Comparison of ENCODE assay signal across 21 mouse cellular contexts in genomic region chr13:69528531-69528930, GRCm38 (mm10). TPM values are rescaled to one million over a fixed set of nuclear protein-coding genes. Genes with fewer than 3 reads are reported as not detected.
DNase-seq lines count a peak whose midpoint lies in the region; ATAC-seq and TF ChIP-seq lines count a peak whose summit lies in the region.
"Had no signal": no experiment of that assay in that cellular context is flagged by ENCODE, and none has a peak within 500 bp of the region (broad histone marks: within the 10 kb centered on the region; RNA-seq: fewer than 3 reads in every experiment).

No protein-coding gene starts in this region.

- 65% methylated on average over 7 of the region's 7 CpGs for WGBS in cerebellum, adult 2 months
- WGBS in kidney, adult 2 months = 56% methylated on average over 7 of the region's 7 CpGs

- TF ChIP-seq CTCF in cerebellum, adult 2 months (IDR thresholded peaks at IDR 0.05; ENCODE audit: borderline replicate concordance, insufficient read depth, low read depth, low read length) = no peak
- TF ChIP-seq CTCF in kidney, adult 2 months (conservative IDR thresholded peaks at IDR 0.05; ENCODE audit: insufficient read depth, insufficient read length, low read depth, low read length) = no peak
- TF ChIP-seq CTCF in layer of hippocampus, adult 2 months (conservative IDR thresholded peaks at IDR 0.05) = no peak

- no peaks in the 10 kb centered on the region for H3K36me3 ChIP-seq in kidney, adult 2 months (ENCODE audit: control insufficient read depth, insufficient read depth, low read length)
- H3K36me3 ChIP-seq in megakaryocyte, embryonic 14.5 days (replicated peaks; ENCODE audit: low read length) = peaks cover 31% of the 10 kb centered on the region
- H3K36me3 ChIP-seq: forebrain, embryonic 15.5 days; heart, embryonic 15.5 days had no signal

- H3K27me3 ChIP-seq in cerebellum, adult 2 months (ENCODE audit: control insufficient read depth, insufficient read depth, low read length) = no peaks in the 10 kb centered on the region
- no peaks in the 10 kb centered on the region for H3K27me3 ChIP-seq in kidney, adult 2 months (replicated peaks; ENCODE audit: control insufficient read depth, insufficient read depth, low read length)
- no peaks in the 10 kb centered on the region for H3K27me3 ChIP-seq in megakaryocyte, embryonic 14.5 days (replicated peaks)
- H3K27me3 ChIP-seq: embryonic facial prominence, embryonic 12.5 days; forebrain, embryonic 15.5 days; heart, embryonic 15.5 days had no signal

- H3K27ac ChIP-seq in cerebellum, adult 2 months (ENCODE audit: insufficient read depth, low read length) = peak overlapping the region; percentile 2; the same call in 1 of the 2 replicates
- 0 out of 2 replicates have a peak overlapping the region, but pooled peaks have one; percentile 6 for H3K27ac ChIP-seq in kidney, adult 2 months (ENCODE audit: insufficient read depth, low read depth, low read length)
- H3K27ac ChIP-seq in layer of hippocampus, adult 2 months = 0 out of 2 replicates have a peak overlapping the region, but pooled peaks have one; percentile 7
- H3K27ac ChIP-seq: embryonic facial prominence, embryonic 12.5 days; forebrain, embryonic 15.5 days; heart, embryonic 15.5 days had no signal

- H3K9me3 ChIP-seq in megakaryocyte, embryonic 14.5 days = no peaks in the 10 kb centered on the region
- H3K9me3 ChIP-seq: embryonic facial prominence, embryonic 12.5 days; forebrain, embryonic 15.5 days; G1E; heart, embryonic 15.5 days had no signal

- TF ChIP-seq POLR2A in cerebellum, adult 2 months (IDR thresholded peaks at IDR 0.05; ENCODE audit: borderline replicate concordance, insufficient read depth, low read length) = no peak
- no peak for TF ChIP-seq POLR2A in kidney, adult 2 months (IDR thresholded peaks at IDR 0.05; ENCODE audit: low read depth, low read length)

- peaks cover 57% of the 10 kb centered on the region for H3K4me1 ChIP-seq in cerebellum, adult 2 months (ENCODE audit: control insufficient read depth, insufficient read depth, low read length)
- peaks cover 50% of the 10 kb centered on the region for H3K4me1 ChIP-seq in kidney, adult 2 months (ENCODE audit: control insufficient read depth, insufficient read depth, low read length)
- peaks cover 85% of the 10 kb centered on the region for H3K4me1 ChIP-seq in megakaryocyte, embryonic 14.5 days

- DNase-seq in cerebellum, adult 2 months = no peak
- no peak for DNase-seq in cerebellum, adult 11 months
- DNase-seq in kidney, adult 2 months = peak; percentile 65
- no peak for DNase-seq in kidney, postnatal 14 days
- DNase-seq in layer of hippocampus, adult 2 months (ENCODE audit: low spot score in 2 of 2) = no peak
- DNase-seq in layer of hippocampus, adult 9-11 months = no peak
- DNase-seq: adrenal gland, adult 8-10 months; adrenal gland, postnatal 36 days; B cell, adult 2 months; cerebellum, adult 9-10 months; cerebellum, postnatal 25 days; gastrocnemius, postnatal 36 days; heart, adult 18-20 months; heart, postnatal 14 days had no signal

- H3K4me3 ChIP-seq in cerebellum, adult 2 months (replicated peaks; ENCODE audit: insufficient read depth, low read depth, low read length) = no peak overlapping the region
- H3K4me3 ChIP-seq in kidney, adult 2 months (ENCODE audit: insufficient read depth, low read depth, low read length) = no peak overlapping the region
- H3K4me3 ChIP-seq in layer of hippocampus, adult 2 months = no peak overlapping the region
- peak overlapping the region; percentile 64 for H3K4me3 ChIP-seq in megakaryocyte, embryonic 14.5 days (replicated peaks)
- H3K4me3 ChIP-seq: embryonic facial prominence, embryonic 12.5 days; forebrain, embryonic 15.5 days; heart, embryonic 15.5 days had no signal

- no peak for ATAC-seq in megakaryocyte, adult 5-6 weeks (ENCODE audit: poor library complexity, severe bottlenecking)
- ATAC-seq: CD4-positive, CD25-positive, alpha-beta regulatory T cell, adult 4 months; forebrain, embryonic 15.5 days had no signal

RNA-seq across cellular contexts. Expression of gene Nsun2, which starts 5.0 kb away (rescaled TPM):
- 67.1 and 68.8 TPM in 2 replicates for polyA plus RNA-seq in cerebellum, adult 2 months (2012; rRNA removed)
- 47.9 and 51.6 TPM in 2 replicates for polyA plus RNA-seq in kidney, adult 2 months (2012; rRNA removed)
- total RNA-seq in layer of hippocampus, adult 2 months (2021) = 10 to 100 TPM; 99.2 to 99.8 TPM
- polyA plus RNA-seq in megakaryocyte, embryonic 14.5 days (2012; ENCODE audit: insufficient read depth, low replicate concordance) = 3.8 and 18.8 TPM in 2 replicates
- 32.6 and 33.9 TPM in 2 replicates for total RNA-seq in megakaryocyte, adult 5-6 weeks (2015)
- 61.7 and 76.5 TPM in 2 replicates for total RNA-seq in megakaryocyte, adult 5-6 weeks (2017)

RNA-seq across cellular contexts. Expression of gene Tent4a, which starts 5.9 kb away (rescaled TPM):
- 26.2 and 27.4 TPM in 2 replicates for polyA plus RNA-seq in cerebellum, adult 2 months (2012; rRNA removed)
- polyA plus RNA-seq in kidney, adult 2 months (2012; rRNA removed) = 15.8 and 16.7 TPM in 2 replicates
- 10 to 100 TPM; 44.0 to 46.4 TPM for total RNA-seq in layer of hippocampus, adult 2 months (2021)
- polyA plus RNA-seq in megakaryocyte, embryonic 14.5 days (2012; ENCODE audit: insufficient read depth, low replicate concordance) = 4.0 and 5.0 TPM in 2 replicates
- 10.4 and 11.1 TPM in 2 replicates for total RNA-seq in megakaryocyte, adult 5-6 weeks (2015)
- total RNA-seq in megakaryocyte, adult 5-6 weeks (2017) = 10.2 and 13.3 TPM in 2 replicates
